Mouse (Mus musculus): ENCODE results near the gene Fam172a. TPM values are rescaled to one million over a fixed set of nuclear protein-coding genes. Genes with fewer than 3 reads are reported as not detected.
A peak's percentile ranks its signal among the peaks of the same experiment; 100 is the strongest.
"Not testable (repeated sequence)": the region's sequence is repeated elsewhere in the genome, so short reads cannot be mapped to it uniquely, and the experiment has no call there.

Gene Fam172a
- total RNA-seq (2021) (1 to 10 TPM; 8.5 to 9.4 TPM), polyA plus RNA-seq (2012; rRNA removed) (3.0 and 3.7 TPM in 2 replicates)
- long read RNA-seq, transcript Fam172a-201 (10 exons, 3,892 nt): major isoform, 8 of 10 reads
- long read RNA-seq, partial matches to known transcripts: 0 of 10 reads
- long read RNA-seq, other reads (novel, unspliced or antisense): 1 of 10 reads

DNA sequence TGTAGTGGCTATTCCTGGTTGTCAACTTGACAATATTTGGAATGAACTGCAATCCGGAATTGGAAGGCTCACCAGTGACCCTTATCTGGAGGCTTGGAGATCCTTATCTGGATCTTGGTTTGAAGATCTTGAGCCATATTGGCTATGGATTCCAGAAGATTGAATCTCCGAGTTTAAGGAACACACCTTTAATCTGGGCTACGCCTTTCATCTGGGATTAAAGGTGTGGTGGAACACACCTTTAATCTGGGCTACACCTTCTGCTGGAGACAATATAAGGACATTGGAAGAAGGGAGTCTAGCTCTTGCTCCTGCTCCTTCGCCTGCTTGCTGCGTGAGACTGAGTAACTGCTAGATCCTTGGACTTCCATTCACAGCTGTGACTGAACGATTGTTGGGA, at the start of gene Fam172a:
Fam172a (plus strand) TSS at position 301 of the 400 bp plus-strand sequence.
- intact Hi-C loops (cut with DNase I): loop anchor here (10.0 kb wide), 2 partner anchors 493 to 567 kb away; partner anchors contain the start of genes 2210408I21Rik, Nr2f1 and Slf1
- 86% methylated on average over 1 of the region's 6 CpGs for WGBS
- not testable (repeated sequence) for H3K4me1 ChIP-seq (ENCODE audit: control insufficient read depth, insufficient read depth, low read length)

DNA sequence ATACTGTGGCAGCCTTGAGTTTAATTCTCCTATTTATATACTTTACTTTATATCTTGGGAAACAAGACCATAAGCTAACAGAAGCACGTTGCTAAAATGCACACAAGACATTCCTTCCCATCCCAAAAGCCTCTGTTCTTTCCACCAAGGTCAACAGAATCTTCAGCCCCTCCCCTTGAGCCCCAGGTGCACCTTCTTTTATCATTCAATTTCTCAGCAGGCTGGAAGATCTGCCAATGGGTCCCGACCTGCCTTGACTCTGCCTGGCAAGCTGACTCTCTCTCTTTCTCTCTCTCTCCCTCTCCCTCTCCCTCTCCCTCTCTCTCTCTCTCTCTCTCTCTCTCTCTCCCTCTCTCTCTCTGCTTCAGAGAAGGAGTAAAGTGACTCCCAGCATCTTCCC, 13.2 kb upstream of the Fam172a start:
- TF ChIP-seq CTCF (IDR thresholded peaks at IDR 0.05) (no peak), EP300 (IDR thresholded peaks at IDR 0.05; ENCODE audit: insufficient read depth, low read depth, low read length) (no peak), POLR2A (IDR thresholded peaks at IDR 0.05; ENCODE audit: insufficient read depth, low read depth, low read length) (no peak)
- H3K4me1 ChIP-seq (ENCODE audit: control insufficient read depth, insufficient read depth, low read length): no peaks in the 10 kb centered on the region
- no peaks in the 10 kb centered on the region for H3K79me2 ChIP-seq (replicated peaks; ENCODE audit: control insufficient read depth, insufficient read depth, low read length)
- no peak overlapping the region for H3K9ac ChIP-seq (ENCODE audit: low read depth, low read length)
- no peak overlapping the region for H3K4me3 ChIP-seq
- H3K27ac ChIP-seq: no peak overlapping the region
- H3K27me3 ChIP-seq (ENCODE audit: control insufficient read depth, insufficient read depth, low read length): no peaks in the 10 kb centered on the region
- intact Hi-C loops (cut with DNase I): no loop called here
- no peaks in the 10 kb centered on the region for H3K36me3 ChIP-seq (ENCODE audit: control insufficient read depth, insufficient read depth, low read length)
- WGBS: 35% methylated on average over 2 of the region's 2 CpGs
- no peak for DNase-seq

More for the DNA sequence above, at the start of gene Fam172a:
- not testable (repeated sequence) for DNase-seq; H3K36me3 ChIP-seq (ENCODE audit: control insufficient read depth, insufficient read depth, low read length); H3K27me3 ChIP-seq (ENCODE audit: control insufficient read depth, insufficient read depth, low read length); H3K27ac ChIP-seq; H3K4me3 ChIP-seq; H3K9ac ChIP-seq (ENCODE audit: low read depth, low read length); H3K79me2 ChIP-seq (replicated peaks; ENCODE audit: control insufficient read depth, insufficient read depth, low read length)

DNA sequence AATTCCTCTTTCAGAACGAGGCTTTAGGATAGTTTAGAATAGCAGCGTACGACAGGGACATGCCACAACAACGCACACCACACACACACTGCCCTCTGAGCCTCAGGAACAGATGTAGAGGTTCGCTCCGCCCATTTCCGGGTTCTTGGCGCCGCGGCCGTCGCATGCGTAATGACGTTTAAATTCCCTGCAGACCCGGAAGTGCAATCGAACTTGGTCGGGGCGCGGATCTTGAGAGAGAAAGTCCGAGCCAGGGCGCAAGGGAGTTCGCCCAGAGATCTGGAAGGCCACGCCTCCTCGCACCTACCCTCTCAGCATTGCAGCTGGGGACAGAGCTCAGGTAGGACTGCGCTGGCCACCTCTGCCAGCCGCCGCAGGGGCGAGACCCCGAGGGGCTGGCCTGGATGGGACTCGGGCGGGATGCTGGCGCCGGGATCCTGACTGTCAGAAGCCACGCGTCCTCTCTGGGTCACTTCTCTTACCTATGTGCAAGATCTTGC, 6.7 kb downstream of the Fam172a start:
- Histone ChIP-seq H3K27ac (peak overlapping the region; percentile 81), H3K9ac (ENCODE audit: low read depth, low read length) (peak overlapping the region; percentile 85), H3K4me3 (peak overlapping the region; percentile 85), H3K36me3 (ENCODE audit: control insufficient read depth, insufficient read depth, low read length) (no peaks in the 10 kb centered on the region), H3K27me3 (ENCODE audit: control insufficient read depth, insufficient read depth, low read length) (no peaks in the 10 kb centered on the region), H3K79me2 (replicated peaks; ENCODE audit: control insufficient read depth, insufficient read depth, low read length) (peaks cover 1% of the 10 kb centered on the region; the same call in 1 of the 2 replicates), H3K4me1 (ENCODE audit: control insufficient read depth, insufficient read depth, low read length) (no peaks in the 10 kb centered on the region; the same call in 1 of the 2 replicates)
- TF ChIP-seq CTCF (IDR thresholded peaks at IDR 0.05) (no peak), POLR2A (IDR thresholded peaks at IDR 0.05; ENCODE audit: insufficient read depth, low read depth, low read length) (peak; percentile 88), EP300 (IDR thresholded peaks at IDR 0.05; ENCODE audit: insufficient read depth, low read depth, low read length) (peak; percentile 69; the same call in 1 of the 2 replicates)
- DNase-seq: peak; percentile 93 to 94
- intact Hi-C loops (cut with DNase I): loop anchor here (10.0 kb wide), 2 partner anchors 486 to 574 kb away; partner anchors contain the start of genes 2210408I21Rik, Nr2f1 and Slf1
- WGBS: under 1% methylated on average over 35 of the region's 35 CpGs

DNA sequence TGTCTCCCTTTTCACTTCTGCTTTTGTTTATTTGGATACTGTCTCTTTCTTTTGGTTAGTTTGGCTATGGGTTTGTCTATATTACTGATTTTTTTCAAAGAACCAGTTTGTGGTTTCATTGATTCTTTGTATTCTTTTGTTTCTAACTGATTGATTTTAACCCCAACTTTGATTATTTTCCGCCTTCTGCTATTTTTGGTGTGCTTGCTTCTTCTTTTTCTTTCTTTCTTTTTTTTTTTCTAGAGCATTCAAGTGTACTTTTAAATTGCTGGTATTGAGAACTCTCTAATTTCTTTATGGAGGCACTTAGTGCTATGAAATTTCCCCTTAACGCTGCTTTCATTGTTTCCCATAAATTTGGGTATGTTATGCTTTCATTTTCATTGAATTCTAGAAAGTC, 15.7 kb downstream of the Fam172a start:
- peaks cover 2% of the 10 kb centered on the region; the same call in 1 of the 2 replicates for H3K79me2 ChIP-seq (replicated peaks; ENCODE audit: control insufficient read depth, insufficient read depth, low read length)
- H3K4me1 ChIP-seq (ENCODE audit: control insufficient read depth, insufficient read depth, low read length): no peaks in the 10 kb centered on the region
- WGBS: 96% methylated on average over 2 of the region's 2 CpGs
- H3K4me3 ChIP-seq: no peak overlapping the region
- DNase-seq: no peak
- H3K27ac ChIP-seq: no peak overlapping the region
- H3K36me3 ChIP-seq (ENCODE audit: control insufficient read depth, insufficient read depth, low read length): no peaks in the 10 kb centered on the region
- no peak for TF ChIP-seq CTCF (IDR thresholded peaks at IDR 0.05)
- no peaks in the 10 kb centered on the region for H3K27me3 ChIP-seq (ENCODE audit: control insufficient read depth, insufficient read depth, low read length)
- intact Hi-C loops (cut with DNase I): no loop called here
- H3K9ac ChIP-seq (ENCODE audit: low read depth, low read length): no peak overlapping the region

DNA sequence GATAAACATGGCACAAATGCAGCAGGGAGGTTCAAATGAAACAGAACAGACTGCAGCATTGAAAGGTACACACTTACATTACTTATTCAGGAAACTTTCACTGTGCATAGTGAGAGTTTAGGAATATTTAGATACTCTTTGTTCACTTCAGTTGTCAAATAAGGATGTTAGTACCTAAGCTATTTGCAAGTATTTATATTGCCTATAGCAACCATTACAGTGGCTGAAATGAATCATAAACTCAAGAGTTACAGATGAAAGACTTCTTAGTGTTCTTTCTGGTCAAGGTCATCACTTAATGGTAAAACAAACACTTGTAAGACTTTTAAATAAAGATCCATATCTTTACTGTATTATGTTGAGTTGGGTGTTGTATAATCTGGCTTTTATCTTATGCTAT, 41.0 kb downstream of the Fam172a start:
- no peak overlapping the region for H3K27ac ChIP-seq
- no peak for DNase-seq
- H3K9ac ChIP-seq (ENCODE audit: low read depth, low read length): no peak overlapping the region
- intact Hi-C loops (cut with DNase I): no loop called here
- no peaks in the 10 kb centered on the region for H3K36me3 ChIP-seq (ENCODE audit: control insufficient read depth, insufficient read depth, low read length)
- H3K79me2 ChIP-seq (replicated peaks; ENCODE audit: control insufficient read depth, insufficient read depth, low read length): no peaks in the 10 kb centered on the region
- no peaks in the 10 kb centered on the region for H3K4me1 ChIP-seq (ENCODE audit: control insufficient read depth, insufficient read depth, low read length)
- no peaks in the 10 kb centered on the region for H3K27me3 ChIP-seq (ENCODE audit: control insufficient read depth, insufficient read depth, low read length)
- no peak overlapping the region for H3K4me3 ChIP-seq
- TF ChIP-seq POLR2A (IDR thresholded peaks at IDR 0.05; ENCODE audit: insufficient read depth, low read depth, low read length) (no peak), CTCF (IDR thresholded peaks at IDR 0.05) (no peak), EP300 (IDR thresholded peaks at IDR 0.05; ENCODE audit: insufficient read depth, low read depth, low read length) (no peak)

DNA sequence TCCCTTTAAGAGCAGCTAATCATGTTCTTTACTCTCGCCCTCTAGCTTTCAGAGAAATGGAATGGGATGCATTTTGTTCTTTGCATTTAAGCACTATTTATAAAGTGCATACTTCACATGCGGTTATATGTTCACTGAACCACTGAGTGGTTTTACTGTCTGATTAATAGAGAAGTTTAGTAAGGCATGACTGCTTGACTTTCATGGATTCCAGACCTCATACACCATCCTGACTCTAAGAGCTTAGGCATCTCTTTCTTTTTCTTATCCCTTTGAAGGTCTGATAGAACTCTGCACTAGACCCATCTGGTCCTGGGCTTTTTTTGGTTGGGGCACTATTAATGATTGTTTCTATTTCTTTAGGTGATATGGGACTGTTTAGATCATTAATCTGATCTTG, 75.8 kb downstream of the Fam172a start:
- no peaks in the 10 kb centered on the region for H3K27me3 ChIP-seq (ENCODE audit: control insufficient read depth, insufficient read depth, low read length)
- no peaks in the 10 kb centered on the region for H3K36me3 ChIP-seq (ENCODE audit: control insufficient read depth, insufficient read depth, low read length)
- DNase-seq: no peak
- no peak overlapping the region for H3K27ac ChIP-seq
- no peak overlapping the region for H3K9ac ChIP-seq (ENCODE audit: low read depth, low read length)
- H3K79me2 ChIP-seq (replicated peaks; ENCODE audit: control insufficient read depth, insufficient read depth, low read length): no peaks in the 10 kb centered on the region
- intact Hi-C loops (cut with DNase I): no loop called here
- TF ChIP-seq CTCF (IDR thresholded peaks at IDR 0.05) (no peak), POLR2A (IDR thresholded peaks at IDR 0.05; ENCODE audit: insufficient read depth, low read depth, low read length) (no peak), EP300 (IDR thresholded peaks at IDR 0.05; ENCODE audit: insufficient read depth, low read depth, low read length) (no peak)
- no peaks in the 10 kb centered on the region for H3K4me1 ChIP-seq (ENCODE audit: control insufficient read depth, insufficient read depth, low read length)
- H3K4me3 ChIP-seq: no peak overlapping the region
- 91% methylated on average over 2 of the region's 2 CpGs for WGBS

DNA sequence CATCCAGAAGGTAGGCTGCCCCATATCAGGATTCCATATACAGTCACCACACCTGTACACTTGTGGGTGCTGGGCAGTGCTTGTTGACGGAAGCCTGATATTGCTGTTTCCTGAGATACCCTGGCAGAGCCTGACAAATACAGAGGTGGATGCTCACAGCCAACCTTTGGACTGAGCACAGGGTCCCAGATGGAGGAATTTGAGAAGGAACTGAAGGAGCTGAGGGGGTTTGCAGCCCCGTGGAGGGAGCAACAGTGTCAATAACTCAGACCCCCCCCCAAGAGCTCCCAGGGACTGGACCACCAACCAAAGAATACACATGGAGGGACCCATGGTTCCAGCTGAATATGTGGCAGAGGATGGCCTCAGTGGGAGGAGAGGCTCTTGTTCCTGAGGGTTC, 105.5 kb downstream of the Fam172a start:
- H3K4me1 ChIP-seq (ENCODE audit: control insufficient read depth, insufficient read depth, low read length); H3K36me3 ChIP-seq (ENCODE audit: control insufficient read depth, insufficient read depth, low read length); H3K4me3 ChIP-seq; H3K27ac ChIP-seq; intact Hi-C loops (cut with DNase I); H3K79me2 ChIP-seq (replicated peaks; ENCODE audit: control insufficient read depth, insufficient read depth, low read length); DNase-seq; H3K9ac ChIP-seq (ENCODE audit: low read depth, low read length); H3K27me3 ChIP-seq (ENCODE audit: control insufficient read depth, insufficient read depth, low read length): not testable (repeated sequence)
- 96% methylated on average over 2 of the region's 2 CpGs for WGBS

Data from heart, adult 2 months (tissue).